8 mouse cellular contexts compared by ENCODE assay signal in the genomic region with DNA sequence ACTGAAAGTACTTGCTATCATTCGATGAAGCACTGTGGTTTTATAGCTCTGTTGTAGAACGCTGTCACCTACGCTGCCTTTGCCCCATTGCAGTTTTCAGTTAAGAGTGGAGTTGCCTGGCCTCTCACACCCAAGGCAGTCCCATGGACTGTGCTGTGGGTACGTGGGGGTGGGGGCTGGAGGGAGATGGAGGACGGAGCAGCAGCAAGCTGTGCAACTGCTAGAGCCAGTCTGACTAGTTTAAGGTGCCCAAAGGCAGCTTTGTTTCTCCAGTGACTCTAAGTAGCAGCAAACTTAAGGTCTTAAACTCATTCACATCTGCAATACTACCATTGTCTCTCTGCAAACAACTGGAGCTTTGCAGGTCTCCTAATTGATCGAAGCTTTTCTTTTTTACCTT.
DNase-seq lines count a peak whose midpoint lies in the region; ATAC-seq lines count a peak whose summit lies in the region.

No protein-coding gene starts in this region.

- WGBS in forebrain, embryonic 12.5 days: 9% methylated on average over 6 of the region's 6 CpGs
- 8% methylated on average over 6 of the region's 6 CpGs for WGBS in forebrain, embryonic 16.5 days
- 25% methylated on average over 6 of the region's 6 CpGs for WGBS in limb, embryonic 15.5 days

- H3K27me3 ChIP-seq in forebrain, embryonic 12.5 days: no peaks in the 10 kb centered on the region
- H3K27me3 ChIP-seq in forebrain, embryonic 16.5 days (replicated peaks; ENCODE audit: control insufficient read depth, insufficient read depth, low read length): no peaks in the 10 kb centered on the region
- no peaks in the 10 kb centered on the region for H3K27me3 ChIP-seq in limb, embryonic 15.5 days

- ATAC-seq in forebrain, embryonic 12.5 days (ENCODE audit: low FRiP score): no peak
- ATAC-seq in forebrain, embryonic 16.5 days: no peak
- ATAC-seq in limb, embryonic 15.5 days (ENCODE audit: insufficient number of reproducible peaks, low FRiP score, low TSS enrichment, low read depth): no peak

- intact Hi-C loops in left cerebral cortex, postnatal 25 days (cut with DNase I): no loop called here

- H3K4me2 ChIP-seq in forebrain, embryonic 12.5 days: peak overlapping the region; percentile 24
- no peak overlapping the region for H3K4me2 ChIP-seq in forebrain, embryonic 16.5 days (ENCODE audit: low read length)
- 0 out of 2 replicates have a peak overlapping the region, but pooled peaks have one; percentile 5 for H3K4me2 ChIP-seq in limb, embryonic 15.5 days

- no peaks in the 10 kb centered on the region for H3K9me3 ChIP-seq in forebrain, embryonic 12.5 days
- H3K9me3 ChIP-seq in forebrain, embryonic 16.5 days (ENCODE audit: control insufficient read depth, low read length): no peaks in the 10 kb centered on the region
- no peaks in the 10 kb centered on the region for H3K9me3 ChIP-seq in limb, embryonic 15.5 days

- peak; percentile 35 for DNase-seq in thymus, postnatal 4 days
- no peak for DNase-seq in thymus, adult 18-20 months
- no peak for DNase-seq in natural killer cell, adult 2 months (ENCODE audit: low spot score in 2 of 2)
- no peak for DNase-seq in left cerebral cortex, postnatal 25 days (ENCODE audit: low spot score in 2 of 2)
- DNase-seq in layer of hippocampus, adult 11-12 months (ENCODE audit: low spot score): no peak

- peaks cover 59% of the 10 kb centered on the region for H3K4me1 ChIP-seq in forebrain, embryonic 12.5 days
- H3K4me1 ChIP-seq in forebrain, embryonic 16.5 days (replicated peaks; ENCODE audit: control insufficient read depth, insufficient read depth, low read length): peaks cover 34% of the 10 kb centered on the region
- peaks cover 24% of the 10 kb centered on the region for H3K4me1 ChIP-seq in limb, embryonic 15.5 days

- peak overlapping the region; percentile 54; the same call in 1 of the 2 replicates for H3K27ac ChIP-seq in forebrain, embryonic 12.5 days
- H3K27ac ChIP-seq in forebrain, embryonic 16.5 days (ENCODE audit: low read length): no peak overlapping the region
- peak overlapping the region; percentile 7; the same call in 1 of the 2 replicates for H3K27ac ChIP-seq in limb, embryonic 15.5 days

- H3K4me3 ChIP-seq in forebrain, embryonic 12.5 days (replicated peaks): no peak overlapping the region
- H3K4me3 ChIP-seq in forebrain, embryonic 16.5 days (replicated peaks; ENCODE audit: low read length): no peak overlapping the region
- H3K4me3 ChIP-seq in limb, embryonic 15.5 days: no peak overlapping the region

- H3K9ac ChIP-seq in forebrain, embryonic 12.5 days: peak overlapping the region; percentile 44; the same call in 1 of the 2 replicates
- H3K9ac ChIP-seq in forebrain, embryonic 16.5 days (replicated peaks; ENCODE audit: low read depth, low read length): no peak overlapping the region
- H3K9ac ChIP-seq in limb, embryonic 15.5 days: no peak overlapping the region

- H3K36me3 ChIP-seq in forebrain, embryonic 12.5 days (replicated peaks): no peaks in the 10 kb centered on the region
- H3K36me3 ChIP-seq in forebrain, embryonic 16.5 days (ENCODE audit: control insufficient read depth, insufficient read depth): no peaks in the 10 kb centered on the region
- no peaks in the 10 kb centered on the region for H3K36me3 ChIP-seq in limb, embryonic 15.5 days
